Mouse (Mus musculus) megakaryocyte-erythroid progenitor cell, adult 5-6 weeks (primary cell): ENCODE data around the gene Erbb3. TPM values are rescaled to one million over a fixed set of nuclear protein-coding genes. Genes with fewer than 3 reads are reported as not detected.
"Not testable (repeated sequence)": the region's sequence is repeated elsewhere in the genome, so short reads cannot be mapped to it uniquely, and the experiment has no call there.

Experiments
- ATAC-seq: replicated peaks from 2 replicates; pipeline ENCODE4 v1.8.0; 2016; ENCODE audit warnings: mild to moderate bottlenecking, inconsistent platforms; ENCODE audit not compliant: severe bottlenecking, poor library complexity, low FRiP score, low TSS enrichment
- total RNA-seq, 2 experiments: library from RNA; stranded (forward) in 1 of 2; stranded (reverse) in 1 of 2; fragments of 200-1000, 215-1000 nt in 1 of 2; fragments of >200 nt in 1 of 2; fragmentation: Nextera tagmentation in 1 of 2; gene quantifications; 2 replicates each; pipeline ENCODE4 v1.2.3; 2014 to 2017

Gene Erbb3
- total RNA-seq (2014; fragmentation: Nextera tagmentation) (1.9 and 3.2 TPM in 2 replicates), total RNA-seq (2017) (0.09 and 1.2 TPM in 2 replicates)

GRCm38 (mm10) chr10:128589464-128590192 is at the start of gene Erbb3:
Erbb3 (minus strand) TSS chr10:128589652.
- ATAC-seq = peak; percentile 61

- ATAC-seq = peak; percentile 66
Measured at GRCm38 (mm10) chr10:128637011-128637410, 47.6 kb upstream of the Erbb3 start.

- ATAC-seq = peak; percentile 33
Measured at GRCm38 (mm10) chr10:128636561-128636960, 47.1 kb upstream of the Erbb3 start.

GRCm38 (mm10) chr10:128635697-128636096 is 46.2 kb upstream of the Erbb3 start:
- no peak for ATAC-seq

- ATAC-seq = no peak
Measured at GRCm38 (mm10) chr10:128631571-128631970, 42.1 kb upstream of the Erbb3 start.

DNA sequence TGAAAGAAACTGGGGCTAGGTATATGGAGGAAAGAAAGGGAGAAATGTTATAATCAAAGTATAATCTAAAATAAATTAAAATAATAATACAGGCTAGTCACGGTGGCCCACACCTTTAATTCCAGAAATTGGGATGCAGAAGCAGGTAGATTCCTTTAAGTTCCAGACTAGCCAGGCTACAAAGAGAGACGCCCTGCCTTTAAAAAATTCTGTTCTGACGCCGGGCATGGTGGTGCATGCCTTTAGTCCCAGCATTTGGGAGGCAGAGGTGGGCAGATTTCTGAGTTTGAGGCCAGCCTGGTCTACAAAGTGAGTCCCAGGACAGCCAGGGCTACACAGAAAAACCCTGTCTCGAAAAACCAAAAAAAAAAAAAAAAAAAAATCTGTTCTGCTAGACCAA is 40.9 kb upstream of the Erbb3 start:
- ATAC-seq = not testable (repeated sequence)

DNA sequence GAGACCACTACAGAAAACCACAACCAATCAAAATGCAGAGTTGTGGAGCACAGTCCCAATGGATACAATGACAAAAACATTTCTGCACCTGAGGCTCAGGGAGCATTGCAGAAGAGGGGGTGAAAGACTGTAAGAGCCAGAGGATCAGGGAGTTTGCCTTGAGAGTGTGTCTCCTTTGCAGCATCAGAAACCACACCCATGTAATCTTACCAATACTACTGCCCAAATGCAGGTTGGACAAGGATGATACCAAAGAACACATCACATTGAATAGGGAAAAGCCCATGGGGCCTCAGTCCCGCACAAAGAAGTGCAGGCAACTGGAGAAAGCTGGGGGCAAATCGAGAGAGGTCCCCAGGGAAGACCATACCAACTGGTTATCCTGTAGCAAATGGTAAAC is 40.3 kb upstream of the Erbb3 start:
- ATAC-seq = peak; percentile 13; the same call in 1 of the 2 replicates

GRCm38 (mm10) chr10:128627398-128628317 is 38.2 kb upstream of the Erbb3 start:
- ATAC-seq = peak; percentile 56

DNA sequence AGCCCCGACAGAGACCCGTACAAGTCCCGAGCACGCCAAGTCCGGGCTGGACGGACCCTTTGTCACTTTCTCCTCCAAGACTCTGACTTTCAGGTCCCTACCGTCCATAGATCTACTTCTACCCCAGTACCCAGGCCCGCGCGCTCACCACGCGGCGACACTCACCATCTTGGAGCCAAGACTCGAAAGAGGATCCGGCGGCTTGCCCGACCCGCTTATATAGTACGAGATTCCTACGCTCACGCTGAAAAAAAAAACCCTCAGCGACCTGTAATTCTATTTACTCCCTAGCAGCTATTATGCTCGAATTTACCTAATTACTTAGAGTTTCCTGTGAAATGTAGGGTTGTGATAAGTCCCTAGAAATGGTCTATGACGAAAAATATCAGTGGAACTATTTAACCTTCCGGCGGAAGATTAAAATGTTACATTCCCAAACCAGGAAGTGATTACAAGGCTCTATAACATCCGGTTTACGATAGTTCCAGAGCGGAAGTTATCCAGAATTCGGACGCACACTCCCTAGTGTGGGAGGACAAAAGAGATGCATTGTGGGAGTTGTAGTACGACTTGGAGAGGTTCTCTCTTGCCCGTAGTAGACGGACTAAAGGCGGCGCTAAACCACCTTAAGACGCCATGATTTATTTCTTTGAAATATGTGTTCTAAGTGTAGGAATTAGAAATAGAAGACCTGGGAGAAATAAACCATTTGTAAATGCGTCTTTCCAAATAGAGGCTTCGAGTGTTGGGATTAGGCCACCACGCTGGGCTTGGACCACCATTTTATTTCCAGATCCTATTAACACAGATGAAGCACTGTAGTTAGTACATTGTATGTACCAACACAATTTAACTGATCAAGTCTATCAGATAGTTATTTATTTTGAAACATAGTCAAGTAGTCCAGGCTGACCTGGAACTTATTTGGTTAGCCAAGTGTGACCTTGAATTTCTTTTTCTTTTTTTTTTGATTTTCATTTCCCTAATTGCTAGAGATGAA is 37.2 kb upstream of the Erbb3 start, which contains the start of gene Rps26:
Rps26 (minus strand) TSS at position 437 of the 1,000 bp plus-strand sequence.
- ATAC-seq = peak; percentile 87

DNA sequence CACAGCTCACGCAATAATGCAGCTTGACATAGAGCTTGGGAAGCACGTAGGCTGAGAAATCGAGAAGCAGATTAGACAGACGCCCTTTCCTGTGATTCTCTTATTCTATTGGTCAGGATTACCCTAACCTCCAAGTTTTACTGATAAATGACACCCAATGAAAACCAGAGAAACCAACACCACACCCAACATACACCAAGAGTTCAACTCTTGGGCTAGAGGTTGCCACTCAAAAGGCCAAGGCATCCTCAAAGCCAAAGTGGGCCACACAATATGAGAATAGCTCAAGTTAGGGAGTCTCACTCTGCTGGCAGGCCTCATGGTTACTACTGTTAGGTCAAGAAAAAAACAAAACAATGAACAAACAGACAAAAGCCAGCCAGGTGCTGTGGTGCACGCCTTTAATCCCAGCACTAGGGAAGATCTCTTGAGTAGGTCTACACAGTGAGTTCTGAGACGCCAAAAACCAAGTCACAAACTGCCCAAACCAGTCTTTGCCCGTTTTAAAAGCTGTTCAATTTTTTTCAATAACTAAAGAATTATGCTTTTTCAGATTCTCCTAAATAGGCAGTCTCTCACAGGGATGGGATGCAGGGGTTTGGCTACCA is 35.9 kb upstream of the Erbb3 start:
- ATAC-seq = peak; percentile 64

DNA sequence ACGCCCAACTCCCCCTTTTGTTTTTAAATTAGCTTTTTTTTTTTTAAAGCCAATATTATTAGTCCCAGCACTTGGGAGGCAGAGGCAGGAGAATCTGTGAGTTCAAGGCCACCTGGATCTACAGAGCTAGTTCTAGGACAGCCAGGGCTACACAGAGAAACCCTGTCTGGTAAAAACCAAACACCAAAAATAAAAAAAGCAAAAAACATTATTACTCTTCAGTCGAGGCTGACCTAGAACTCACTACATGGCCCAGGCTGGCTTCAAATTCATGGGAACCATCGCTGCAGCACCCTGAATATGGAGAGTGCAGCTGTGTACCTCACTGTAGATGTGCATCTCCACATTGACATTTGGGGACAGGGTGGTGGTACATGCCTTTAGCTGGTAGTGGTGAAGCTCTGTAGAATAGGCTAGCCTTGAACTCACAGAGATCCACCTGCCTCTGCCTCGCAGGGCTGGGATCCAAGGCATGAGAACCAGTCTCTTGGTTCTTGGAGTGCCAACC is 33.7 kb upstream of the Erbb3 start:
- ATAC-seq = not testable (repeated sequence)

DNA sequence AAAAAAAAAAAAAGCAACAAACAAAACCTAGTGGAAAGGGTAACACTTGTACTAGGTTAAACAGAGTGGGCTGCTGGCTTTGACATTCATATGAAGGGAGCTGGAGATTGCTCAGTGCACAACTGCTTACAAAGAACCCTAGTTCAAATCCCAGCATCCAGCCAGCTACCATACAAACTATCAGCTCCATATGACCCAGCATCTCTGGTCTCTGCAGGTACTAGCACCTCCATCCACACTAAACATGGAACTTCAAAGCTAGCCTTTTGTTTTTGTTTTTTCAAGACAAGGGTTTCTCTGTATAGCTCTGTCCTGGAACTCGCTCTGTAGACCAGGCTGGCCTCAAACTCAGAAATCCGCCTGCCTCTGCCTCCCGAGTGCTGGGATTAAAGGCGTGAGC is 33.2 kb upstream of the Erbb3 start:
- no peak for ATAC-seq

DNA sequence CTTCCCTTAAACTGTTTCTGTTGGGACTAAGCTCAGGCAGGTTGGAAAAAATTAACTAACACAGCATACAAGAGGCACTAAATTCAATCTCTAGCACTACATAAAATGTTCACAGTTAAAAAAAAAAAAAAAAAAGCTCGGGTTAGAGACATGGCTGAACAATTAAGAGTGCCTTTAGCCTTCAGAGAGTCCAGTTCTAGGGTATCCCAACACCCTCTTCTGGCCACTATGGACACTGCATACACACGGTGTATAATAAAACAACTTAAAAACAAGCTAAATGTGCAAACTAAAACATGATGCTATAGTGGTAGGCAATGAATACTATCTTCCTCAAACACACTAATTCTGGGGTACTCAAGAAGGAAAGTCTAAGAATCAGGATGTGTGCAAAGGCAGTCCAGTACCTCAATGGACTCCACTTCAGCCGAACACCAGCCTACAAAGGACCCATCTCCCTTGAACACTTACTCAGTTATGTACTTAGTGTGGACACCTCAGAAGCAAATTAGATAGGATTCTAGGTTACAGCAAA is 32.6 kb upstream of the Erbb3 start:
- ATAC-seq = 0 out of 2 replicates have a peak, but pooled peaks have one; percentile 20

- ATAC-seq = no peak
Measured at GRCm38 (mm10) chr10:128620241-128620640, 30.8 kb upstream of the Erbb3 start.

- ATAC-seq = not testable (repeated sequence)
Measured at GRCm38 (mm10) chr10:128619148-128619547, 29.7 kb upstream of the Erbb3 start.

DNA sequence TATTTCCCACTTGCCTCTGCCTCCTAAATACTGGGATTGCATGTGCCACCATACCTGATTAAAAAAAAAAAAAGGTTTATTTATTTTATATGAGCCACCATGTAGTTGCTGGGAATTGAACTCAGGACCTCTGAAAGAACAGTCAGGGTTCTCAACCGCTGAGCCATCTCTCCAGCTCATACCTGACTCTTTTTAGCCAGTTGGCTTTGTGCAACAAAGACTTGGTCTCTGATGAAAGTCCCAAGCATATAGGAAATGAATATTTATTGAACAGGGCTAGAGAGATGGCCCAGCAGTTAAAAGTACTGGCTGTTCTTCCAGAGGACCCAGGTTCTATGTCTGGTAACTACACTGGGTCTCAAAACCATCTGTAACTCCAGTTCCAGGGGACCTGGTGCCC is 29.1 kb upstream of the Erbb3 start:
- ATAC-seq = no peak

- not testable (repeated sequence) for ATAC-seq
Measured at GRCm38 (mm10) chr10:128615798-128616448, 26.5 kb upstream of the Erbb3 start.

GRCm38 (mm10) chr10:128614934-128615333 is 25.5 kb upstream of the Erbb3 start:
- ATAC-seq = no peak
